Mouse (Mus musculus): Measurements from ENCODE around the gene Gm28047. TPM values are rescaled to one million over a fixed set of nuclear protein-coding genes. Genes with fewer than 3 reads are reported as not detected.

The Gm28047 gene
- polyA plus RNA-seq, 1 experiment from 2014 or later: not detected

- no peak for TF ChIP-seq CTCF (IDR thresholded peaks at IDR 0.05; ENCODE audit: low read depth)
- peaks cover 92% of the 10 kb centered on the region for H3K36me3 ChIP-seq (ENCODE audit: insufficient read depth)
- no peaks in the 10 kb centered on the region for H3K9me3 ChIP-seq (ENCODE audit: low read depth, low read length)
- H3K27ac ChIP-seq (ENCODE audit: low read depth): no peak overlapping the region
- no peaks in the 10 kb centered on the region for H3K27me3 ChIP-seq (ENCODE audit: insufficient read depth, low read length)
- H3K4me3 ChIP-seq (ENCODE audit: low read depth, low read length): no peak overlapping the region
- WGBS: 85% methylated on average over 19 of the region's 19 CpGs
- no peak for DNase-seq
- no peak overlapping the region for H3K4me2 ChIP-seq
- H3K4me1 ChIP-seq (ENCODE audit: insufficient read depth): no peaks in the 10 kb centered on the region
- ATAC-seq (ENCODE audit: insufficient read depth): 0 out of 2 replicates have a peak, but pooled peaks have one; percentile 19
- H3K9ac ChIP-seq: no peak overlapping the region
Measured at GRCm38 (mm10) chr15:102501084-102501814, 123.6 kb downstream of the Gm28047 start.

DNA sequence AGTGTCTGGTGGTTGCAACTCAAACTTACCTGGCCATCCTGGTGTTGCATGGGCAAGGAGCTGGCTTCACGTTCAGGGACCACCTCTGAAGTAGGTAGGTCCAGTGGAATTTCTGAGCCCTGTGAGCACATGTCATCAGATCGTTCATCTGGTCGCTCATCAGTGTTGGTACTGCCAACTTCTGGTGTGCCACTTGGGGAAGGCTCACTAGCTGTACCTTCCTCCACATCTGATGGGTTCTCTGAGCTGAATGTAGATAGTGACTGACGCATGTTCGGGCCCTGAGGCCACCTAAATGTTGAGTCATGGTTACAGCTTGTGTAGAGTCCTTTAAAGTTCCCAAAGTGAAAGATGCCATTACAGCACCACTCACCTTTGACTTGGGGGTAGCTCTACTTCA, 124.4 kb downstream of the Gm28047 start:
- 81% methylated on average over 5 of the region's 5 CpGs for WGBS
- Histone ChIP-seq H3K9ac (no peak overlapping the region), H3K36me3 (ENCODE audit: insufficient read depth) (peaks cover 99% of the 10 kb centered on the region), H3K27ac (ENCODE audit: low read depth) (no peak overlapping the region), H3K4me2 (no peak overlapping the region), H3K4me3 (ENCODE audit: low read depth, low read length) (no peak overlapping the region), H3K27me3 (ENCODE audit: insufficient read depth, low read length) (no peaks in the 10 kb centered on the region), H3K9me3 (ENCODE audit: low read depth, low read length) (no peaks in the 10 kb centered on the region), H3K4me1 (ENCODE audit: insufficient read depth) (no peaks in the 10 kb centered on the region)
- DNase-seq (no peak), ATAC-seq (ENCODE audit: insufficient read depth) (no peak)
- no peak for TF ChIP-seq CTCF (IDR thresholded peaks at IDR 0.05; ENCODE audit: low read depth)

- peaks cover 98% of the 10 kb centered on the region for H3K36me3 ChIP-seq (ENCODE audit: insufficient read depth)
- ATAC-seq (ENCODE audit: insufficient read depth) (no peak), DNase-seq (no peak)
- H3K27me3 ChIP-seq (ENCODE audit: insufficient read depth, low read length): no peaks in the 10 kb centered on the region
- H3K27ac ChIP-seq (ENCODE audit: low read depth): no peak overlapping the region
- H3K4me1 ChIP-seq (ENCODE audit: insufficient read depth): no peaks in the 10 kb centered on the region
- no peak for TF ChIP-seq CTCF (IDR thresholded peaks at IDR 0.05; ENCODE audit: low read depth)
- WGBS: 87% methylated on average over 6 of the region's 6 CpGs
- H3K4me3 ChIP-seq (ENCODE audit: low read depth, low read length): no peak overlapping the region
- no peak overlapping the region for H3K9ac ChIP-seq
- H3K9me3 ChIP-seq (ENCODE audit: low read depth, low read length): no peaks in the 10 kb centered on the region
- no peak overlapping the region for H3K4me2 ChIP-seq
Measured at GRCm38 (mm10) chr15:102499851-102500250, 125.0 kb downstream of the Gm28047 start.

- TF ChIP-seq CTCF (IDR thresholded peaks at IDR 0.05; ENCODE audit: low read depth): no peak
- no peak overlapping the region for H3K4me2 ChIP-seq
- ATAC-seq (ENCODE audit: insufficient read depth): no peak
- H3K4me3 ChIP-seq (ENCODE audit: low read depth, low read length): no peak overlapping the region
- no peaks in the 10 kb centered on the region for H3K27me3 ChIP-seq (ENCODE audit: insufficient read depth, low read length)
- peaks cover 98% of the 10 kb centered on the region for H3K36me3 ChIP-seq (ENCODE audit: insufficient read depth)
- no peaks in the 10 kb centered on the region for H3K9me3 ChIP-seq (ENCODE audit: low read depth, low read length)
- WGBS: 73% methylated on average over 3 of the region's 3 CpGs
- no peaks in the 10 kb centered on the region for H3K4me1 ChIP-seq (ENCODE audit: insufficient read depth)
- no peak overlapping the region for H3K9ac ChIP-seq
- no peak overlapping the region for H3K27ac ChIP-seq (ENCODE audit: low read depth)
- no peak for DNase-seq
Measured at GRCm38 (mm10) chr15:102499370-102499769, 125.5 kb downstream of the Gm28047 start.

DNA sequence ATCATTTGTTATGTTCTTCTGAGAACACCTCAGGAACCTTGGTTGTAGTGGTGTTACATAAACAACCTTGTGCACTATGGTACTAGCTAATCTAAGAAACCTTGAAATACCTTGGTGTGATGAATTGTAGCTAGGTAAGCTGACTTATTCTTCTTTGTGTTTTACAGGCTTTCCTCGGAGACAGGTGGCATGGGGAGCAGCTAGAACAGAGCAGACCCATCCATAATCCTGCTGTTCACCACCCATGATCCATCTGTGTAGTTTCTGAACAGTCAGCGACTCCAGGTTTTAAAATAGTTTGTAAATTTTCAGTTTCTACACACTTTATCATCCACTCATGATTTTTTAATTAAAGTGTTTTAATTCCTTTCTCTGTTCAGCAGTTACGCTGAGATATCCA, 126.5 kb downstream of the Gm28047 start:
- ATAC-seq (ENCODE audit: insufficient read depth): no peak
- DNase-seq: no peak
- H3K36me3 ChIP-seq (ENCODE audit: insufficient read depth): peaks cover 98% of the 10 kb centered on the region
- H3K9me3 ChIP-seq (ENCODE audit: low read depth, low read length): no peaks in the 10 kb centered on the region
- WGBS: 90% methylated on average over 3 of the region's 3 CpGs
- no peak overlapping the region for H3K4me3 ChIP-seq (ENCODE audit: low read depth, low read length)
- no peak overlapping the region for H3K27ac ChIP-seq (ENCODE audit: low read depth)
- H3K4me2 ChIP-seq: no peak overlapping the region
- H3K27me3 ChIP-seq (ENCODE audit: insufficient read depth, low read length): no peaks in the 10 kb centered on the region
- TF ChIP-seq CTCF (IDR thresholded peaks at IDR 0.05; ENCODE audit: low read depth): no peak
- H3K4me1 ChIP-seq (ENCODE audit: insufficient read depth): no peaks in the 10 kb centered on the region
- no peak overlapping the region for H3K9ac ChIP-seq

GRCm38 (mm10) chr15:102487664-102488063, 137.2 kb downstream of the Gm28047 start:
- no peak overlapping the region for H3K27ac ChIP-seq (ENCODE audit: low read depth)
- no peaks in the 10 kb centered on the region for H3K27me3 ChIP-seq (ENCODE audit: insufficient read depth, low read length)
- TF ChIP-seq CTCF (IDR thresholded peaks at IDR 0.05; ENCODE audit: low read depth): no peak
- WGBS: 59% methylated on average over 1 of the region's 1 CpGs
- H3K9me3 ChIP-seq (ENCODE audit: low read depth, low read length): no peaks in the 10 kb centered on the region
- no peak for ATAC-seq (ENCODE audit: insufficient read depth)
- no peak for DNase-seq
- peaks cover 88% of the 10 kb centered on the region for H3K36me3 ChIP-seq (ENCODE audit: insufficient read depth)
- H3K4me3 ChIP-seq (ENCODE audit: low read depth, low read length): no peak overlapping the region
- H3K4me1 ChIP-seq (ENCODE audit: insufficient read depth): no peaks in the 10 kb centered on the region
- no peak overlapping the region for H3K4me2 ChIP-seq
- H3K9ac ChIP-seq: no peak overlapping the region

DNA sequence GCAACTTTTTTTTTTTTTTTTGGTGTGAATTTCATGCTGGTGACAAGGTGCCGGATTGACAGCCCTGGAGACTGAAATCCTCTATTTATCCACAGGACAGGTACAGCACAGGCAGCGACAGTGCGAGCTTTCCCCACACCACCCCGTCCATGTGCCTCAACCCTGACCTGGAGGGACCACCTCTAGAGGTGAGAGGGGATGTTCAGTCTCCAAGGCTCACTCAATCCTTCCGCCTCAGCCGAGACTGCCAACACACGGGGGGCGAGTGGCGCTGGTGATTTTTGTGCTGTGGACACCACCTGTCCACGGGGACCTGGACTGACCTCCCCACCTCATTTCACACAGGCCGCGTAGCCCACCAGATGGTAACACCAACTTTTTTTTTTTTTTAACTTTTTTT, 139.0 kb downstream of the Gm28047 start:
- no peak for ATAC-seq (ENCODE audit: insufficient read depth)
- Histone ChIP-seq H3K27ac (ENCODE audit: low read depth) (no peak overlapping the region), H3K9me3 (ENCODE audit: low read depth, low read length) (no peaks in the 10 kb centered on the region), H3K36me3 (ENCODE audit: insufficient read depth) (peaks cover 92% of the 10 kb centered on the region), H3K9ac (no peak overlapping the region), H3K4me1 (ENCODE audit: insufficient read depth) (no peaks in the 10 kb centered on the region), H3K4me3 (ENCODE audit: low read depth, low read length) (no peak overlapping the region), H3K27me3 (ENCODE audit: insufficient read depth, low read length) (no peaks in the 10 kb centered on the region), H3K4me2 (no peak overlapping the region)
- 85% methylated on average over 12 of the region's 12 CpGs for WGBS
- no peak for DNase-seq
- TF ChIP-seq CTCF (IDR thresholded peaks at IDR 0.05; ENCODE audit: low read depth): no peak

All from lung, embryonic 14.5 days (tissue).